Mouse (Mus musculus): ENCODE measurements at regions not wholly inside any gene's neighbourhood (a gene's known extent, or its start where the extent isn't known, plus 50 kb on each side); places are given as distances from the start of the nearest gene placed in this dataset.

GRCm38 (mm10) chr6:116822605-116823004 lies 105.9 kb upstream of the Tmem72 start:
- no peaks in the 10 kb centered on the region for H3K36me3 ChIP-seq (ENCODE audit: control insufficient read depth, insufficient read depth, low read length)
- 91% methylated on average over 6 of the region's 6 CpGs for WGBS

GRCm38 (mm10) chr6:116825628-116826027 lies 108.9 kb upstream of the Tmem72 start:
- Histone ChIP-seq H3K4me3 (ENCODE audit: low read depth, low read length) (no peak overlapping the region), H3K27me3 (ENCODE audit: control insufficient read depth, insufficient read depth, low read length) (no peaks in the 10 kb centered on the region), H3K27ac (ENCODE audit: insufficient read depth, low read depth, low read length) (no peak overlapping the region), H3K36me3 (ENCODE audit: control insufficient read depth, insufficient read depth, low read length) (no peaks in the 10 kb centered on the region), H3K4me1 (ENCODE audit: control insufficient read depth, insufficient read depth, insufficient read length, low read length) (no peaks in the 10 kb centered on the region)
- TF ChIP-seq CTCF (IDR thresholded peaks at IDR 0.05; ENCODE audit: extremely low read depth, insufficient read length, insufficient replicate concordance, low read depth, low read length) (no peak), POLR2A (IDR thresholded peaks at IDR 0.05; ENCODE audit: low read depth, low read length) (no peak)
- WGBS: 88% methylated on average over 2 of the region's 2 CpGs

More at GRCm38 (mm10) chr6:116822605-116823004, 105.9 kb upstream of the Tmem72 start:
- H3K27me3 ChIP-seq (ENCODE audit: control insufficient read depth, insufficient read depth, low read length): no peaks in the 10 kb centered on the region
- no peak overlapping the region for H3K4me3 ChIP-seq (ENCODE audit: low read depth, low read length)
- H3K27ac ChIP-seq (ENCODE audit: insufficient read depth, low read depth, low read length): no peak overlapping the region
- TF ChIP-seq CTCF (IDR thresholded peaks at IDR 0.05; ENCODE audit: extremely low read depth, insufficient read length, insufficient replicate concordance, low read depth, low read length) (no peak), POLR2A (IDR thresholded peaks at IDR 0.05; ENCODE audit: low read depth, low read length) (no peak)
- no peaks in the 10 kb centered on the region for H3K4me1 ChIP-seq (ENCODE audit: control insufficient read depth, insufficient read depth, insufficient read length, low read length)

- 11% methylated on average over 2 of the region's 2 CpGs for WGBS
- TF ChIP-seq CTCF (IDR thresholded peaks at IDR 0.05; ENCODE audit: extremely low read depth, insufficient read length, insufficient replicate concordance, low read depth, low read length) (no peak), POLR2A (IDR thresholded peaks at IDR 0.05; ENCODE audit: low read depth, low read length) (no peak)
- Histone ChIP-seq H3K4me1 (ENCODE audit: control insufficient read depth, insufficient read depth, insufficient read length, low read length) (no peaks in the 10 kb centered on the region), H3K36me3 (ENCODE audit: control insufficient read depth, insufficient read depth, low read length) (no peaks in the 10 kb centered on the region), H3K27me3 (ENCODE audit: control insufficient read depth, insufficient read depth, low read length) (no peaks in the 10 kb centered on the region), H3K27ac (ENCODE audit: insufficient read depth, low read depth, low read length) (no peak overlapping the region), H3K4me3 (ENCODE audit: low read depth, low read length) (no peak overlapping the region)
Observed at GRCm38 (mm10) chr6:116829341-116829740, 112.6 kb upstream of the Tmem72 start.

- Histone ChIP-seq H3K27ac (ENCODE audit: insufficient read depth, low read depth, low read length) (no peak overlapping the region), H3K4me3 (ENCODE audit: low read depth, low read length) (no peak overlapping the region), H3K4me1 (ENCODE audit: control insufficient read depth, insufficient read depth, insufficient read length, low read length) (no peaks in the 10 kb centered on the region), H3K36me3 (ENCODE audit: control insufficient read depth, insufficient read depth, low read length) (no peaks in the 10 kb centered on the region), H3K27me3 (ENCODE audit: control insufficient read depth, insufficient read depth, low read length) (no peaks in the 10 kb centered on the region)
- 60% methylated on average over 11 of the region's 11 CpGs for WGBS
- TF ChIP-seq POLR2A (IDR thresholded peaks at IDR 0.05; ENCODE audit: low read depth, low read length) (no peak), CTCF (IDR thresholded peaks at IDR 0.05; ENCODE audit: extremely low read depth, insufficient read length, insufficient replicate concordance, low read depth, low read length) (no peak)
Observed at GRCm38 (mm10) chr6:116845990-116846862, 129.5 kb upstream of the Tmem72 start.

- Histone ChIP-seq H3K36me3 (ENCODE audit: control insufficient read depth, insufficient read depth, low read length) (no peaks in the 10 kb centered on the region), H3K4me3 (ENCODE audit: low read depth, low read length) (no peak overlapping the region), H3K27ac (ENCODE audit: insufficient read depth, low read depth, low read length) (no peak overlapping the region), H3K4me1 (ENCODE audit: control insufficient read depth, insufficient read depth, insufficient read length, low read length) (no peaks in the 10 kb centered on the region), H3K27me3 (ENCODE audit: control insufficient read depth, insufficient read depth, low read length) (no peaks in the 10 kb centered on the region)
- WGBS: 81% methylated on average over 10 of the region's 10 CpGs
- TF ChIP-seq CTCF (IDR thresholded peaks at IDR 0.05; ENCODE audit: extremely low read depth, insufficient read length, insufficient replicate concordance, low read depth, low read length) (no peak), POLR2A (IDR thresholded peaks at IDR 0.05; ENCODE audit: low read depth, low read length) (no peak)
Observed at GRCm38 (mm10) chr6:116848538-116849093, 131.9 kb upstream of the Tmem72 start.

GRCm38 (mm10) chr6:116854029-116854428 lies 137.3 kb upstream of the Tmem72 start:
- no peak overlapping the region for H3K4me3 ChIP-seq (ENCODE audit: low read depth, low read length)
- 72% methylated on average over 6 of the region's 6 CpGs for WGBS
- no peaks in the 10 kb centered on the region for H3K36me3 ChIP-seq (ENCODE audit: control insufficient read depth, insufficient read depth, low read length)
- TF ChIP-seq CTCF (IDR thresholded peaks at IDR 0.05; ENCODE audit: extremely low read depth, insufficient read length, insufficient replicate concordance, low read depth, low read length) (no peak), POLR2A (IDR thresholded peaks at IDR 0.05; ENCODE audit: low read depth, low read length) (no peak)
- no peaks in the 10 kb centered on the region for H3K4me1 ChIP-seq (ENCODE audit: control insufficient read depth, insufficient read depth, insufficient read length, low read length)
- H3K27me3 ChIP-seq (ENCODE audit: control insufficient read depth, insufficient read depth, low read length): no peaks in the 10 kb centered on the region
- H3K27ac ChIP-seq (ENCODE audit: insufficient read depth, low read depth, low read length): no peak overlapping the region

GRCm38 (mm10) chr6:116856093-116856492 lies 139.4 kb upstream of the Tmem72 start:
- H3K27ac ChIP-seq (ENCODE audit: insufficient read depth, low read depth, low read length): no peak overlapping the region
- TF ChIP-seq CTCF (IDR thresholded peaks at IDR 0.05; ENCODE audit: extremely low read depth, insufficient read length, insufficient replicate concordance, low read depth, low read length) (no peak), POLR2A (IDR thresholded peaks at IDR 0.05; ENCODE audit: low read depth, low read length) (no peak)
- H3K27me3 ChIP-seq (ENCODE audit: control insufficient read depth, insufficient read depth, low read length): no peaks in the 10 kb centered on the region
- no peaks in the 10 kb centered on the region for H3K36me3 ChIP-seq (ENCODE audit: control insufficient read depth, insufficient read depth, low read length)
- 70% methylated on average over 2 of the region's 2 CpGs for WGBS
- no peak overlapping the region for H3K4me3 ChIP-seq (ENCODE audit: low read depth, low read length)
- no peaks in the 10 kb centered on the region for H3K4me1 ChIP-seq (ENCODE audit: control insufficient read depth, insufficient read depth, insufficient read length, low read length)

Measured in small intestine, adult 2 months (tissue).